Mouse (Mus musculus): ENCODE results near the gene H2-Ab1.
"Not testable (repeated sequence)": the region's sequence is repeated elsewhere in the genome, so short reads cannot be mapped to it uniquely, and the experiment has no call there.

The H2-Ab1 gene

GRCm38 (mm10) chr17:34309683-34310385 is 52.3 kb downstream of the H2-Ab1 start:
- DNase-seq = peak; percentile 57 to 61

- not testable (repeated sequence) for DNase-seq
Measured at GRCm38 (mm10) chr17:34310526-34310925, 53.0 kb downstream of the H2-Ab1 start.

- DNase-seq = no peak
Measured at GRCm38 (mm10) chr17:34312185-34312584, 54.7 kb downstream of the H2-Ab1 start.

- DNase-seq = peak in 1 of 2 experiments; percentile 52
Measured at GRCm38 (mm10) chr17:34313393-34313792, 55.9 kb downstream of the H2-Ab1 start.

- no peak for DNase-seq
Measured at GRCm38 (mm10) chr17:34314286-34314685, 56.8 kb downstream of the H2-Ab1 start.

GRCm38 (mm10) chr17:34315512-34315911 is 58.0 kb downstream of the H2-Ab1 start:
- no peak for DNase-seq

- no peak for DNase-seq
Measured at GRCm38 (mm10) chr17:34316697-34317096, 59.2 kb downstream of the H2-Ab1 start.

- no peak for DNase-seq
Measured at GRCm38 (mm10) chr17:34317275-34317674, 59.8 kb downstream of the H2-Ab1 start.

All from thymus, adult 18-20 months (tissue).